Mouse (Mus musculus) heart, adult 9 months (tissue): ENCODE measurements around the gene Gm4340.
"Not testable (repeated sequence)": the region's sequence is repeated elsewhere in the genome, so short reads cannot be mapped to it uniquely, and the experiment has no call there.

Experiments
- DNase-seq, 2 experiments: peaks; one replicate each; pipeline ENCODE4 v3.0.0; 2022; ENCODE audit warnings: low spot score in 2 of 2

Gene Gm4340

GRCm38 (mm10) chr10:104193742-104194141, at the start of gene Gm4340:
Gene Gm4340 (plus strand): TSS chr10:104194042.
- DNase-seq = not testable (repeated sequence)

GRCm38 (mm10) chr10:104151197-104151596, 42.6 kb upstream of the Gm4340 start, which contains the start of gene Gm6763:
Gene Gm6763 (plus strand): TSS chr10:104151497.
- not testable (repeated sequence) for DNase-seq

- not testable (repeated sequence) for DNase-seq
Measured at GRCm38 (mm10) chr10:104159706-104160105, 34.1 kb upstream of the Gm4340 start, which contains the start of gene Gm8764. Gene Gm8764 (plus strand): TSS chr10:104160006.

GRCm38 (mm10) chr10:104168215-104168614, 25.6 kb upstream of the Gm4340 start, which contains the start of gene Gm21304:
Gene Gm21304 (plus strand): TSS chr10:104168515.
- not testable (repeated sequence) for DNase-seq

- not testable (repeated sequence) for DNase-seq
Measured at GRCm38 (mm10) chr10:104176724-104177123, 17.1 kb upstream of the Gm4340 start, which contains the start of gene Gm21312. Gene Gm21312 (plus strand): TSS chr10:104177024.

- not testable (repeated sequence) for DNase-seq
Measured at GRCm38 (mm10) chr10:104185233-104185632, 8.6 kb upstream of the Gm4340 start, which contains the start of gene Gm20765. Gene Gm20765 (plus strand): TSS chr10:104185533.

GRCm38 (mm10) chr10:104209655-104210054, 15.8 kb downstream of the Gm4340 start:
- no peak for DNase-seq

GRCm38 (mm10) chr10:104210268-104210990, 16.6 kb downstream of the Gm4340 start:
- no peak for DNase-seq

- DNase-seq = no peak
Measured at GRCm38 (mm10) chr10:104214527-104214926, 20.7 kb downstream of the Gm4340 start.

GRCm38 (mm10) chr10:104220303-104221021, 26.6 kb downstream of the Gm4340 start:
- DNase-seq = no peak
